Mouse (Mus musculus) spleen, adult 12 weeks (tissue): ENCODE results near the gene Prdm1.

Source experiments
- DNase-seq: peaks from one replicate; pipeline ENCODE4 v3.0.0; 2022; ENCODE audit warnings: low spot score

The Prdm1 gene

DNA sequence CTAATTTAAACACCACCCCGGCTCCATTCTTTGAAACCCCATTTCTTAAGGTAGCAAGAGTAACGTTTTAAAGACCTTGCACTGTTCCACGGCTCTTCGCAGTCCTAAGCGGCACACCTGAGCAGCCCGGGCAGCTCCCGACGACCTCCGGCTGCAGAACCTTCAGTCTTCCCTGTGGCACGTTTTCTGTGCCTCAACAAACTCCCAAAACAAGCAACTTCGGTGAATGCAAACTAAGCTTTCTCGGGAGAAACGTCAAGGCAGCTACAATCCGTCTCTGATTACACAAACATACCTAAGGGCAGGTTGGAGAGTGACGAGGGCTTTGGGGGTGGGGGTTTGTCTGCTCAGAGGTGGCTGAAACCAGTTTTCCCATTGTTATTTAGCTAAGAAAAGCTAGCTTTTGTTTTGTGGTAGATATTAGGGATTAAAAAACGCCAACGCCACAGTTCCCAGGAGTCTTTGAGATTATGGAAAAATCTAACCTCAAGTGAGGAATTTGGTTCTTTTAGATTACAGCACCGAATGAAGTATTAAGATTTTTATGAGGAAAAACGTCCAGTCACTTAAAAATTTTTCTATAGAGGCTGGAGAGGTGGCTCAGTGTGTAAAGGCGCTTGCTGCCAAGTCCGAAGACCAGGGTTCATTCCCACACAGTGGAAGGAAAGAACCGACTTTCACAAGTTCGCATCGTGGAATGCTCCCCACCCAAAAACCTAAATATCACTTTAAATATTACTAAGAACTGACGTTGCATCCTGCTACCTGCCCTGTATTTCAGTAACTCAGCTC, at the start of gene Prdm1:
Gene Prdm1, minus strand, starts transcription at position 211 of the 792 bp plus-strand sequence.
- no peak for DNase-seq

DNA sequence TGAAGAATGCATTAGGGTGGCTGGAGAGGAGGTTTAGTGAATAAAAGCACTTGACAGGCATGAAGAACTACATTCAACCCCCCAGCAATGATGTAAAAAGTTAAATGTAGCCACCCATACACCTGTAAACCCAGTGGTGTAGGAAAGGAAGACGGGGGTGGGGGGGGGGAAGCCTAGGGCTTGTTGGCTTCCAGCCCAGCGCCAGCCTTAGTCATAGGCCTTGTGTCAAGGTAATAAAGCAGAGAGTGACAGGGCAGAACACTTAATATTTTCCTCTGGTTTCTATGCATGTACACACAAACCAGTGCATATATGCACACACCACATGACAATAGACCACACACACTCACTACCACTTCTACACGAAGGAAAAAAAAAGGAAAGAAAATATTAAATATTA, 37.7 kb upstream of the Prdm1 start:
- DNase-seq = no peak

DNA sequence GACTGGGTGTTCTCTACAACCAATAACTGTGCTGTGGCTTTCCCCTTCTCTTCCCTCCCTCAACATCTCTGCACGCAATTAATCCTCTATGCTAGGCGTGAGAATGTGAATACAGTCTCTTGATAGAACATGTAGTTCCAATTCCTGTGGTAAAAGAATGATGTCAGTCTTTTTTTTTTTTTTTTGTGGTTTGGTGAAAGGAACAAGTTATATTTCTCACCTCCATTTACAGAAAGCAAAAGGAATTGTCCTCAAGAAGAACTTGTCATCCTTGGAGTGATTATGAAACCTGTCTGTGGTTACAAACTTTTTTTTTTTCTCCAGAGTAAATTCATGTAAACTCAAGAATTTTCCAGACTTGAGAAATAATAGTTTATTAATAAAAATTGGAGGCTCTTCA, 36.8 kb upstream of the Prdm1 start:
- no peak for DNase-seq

DNA sequence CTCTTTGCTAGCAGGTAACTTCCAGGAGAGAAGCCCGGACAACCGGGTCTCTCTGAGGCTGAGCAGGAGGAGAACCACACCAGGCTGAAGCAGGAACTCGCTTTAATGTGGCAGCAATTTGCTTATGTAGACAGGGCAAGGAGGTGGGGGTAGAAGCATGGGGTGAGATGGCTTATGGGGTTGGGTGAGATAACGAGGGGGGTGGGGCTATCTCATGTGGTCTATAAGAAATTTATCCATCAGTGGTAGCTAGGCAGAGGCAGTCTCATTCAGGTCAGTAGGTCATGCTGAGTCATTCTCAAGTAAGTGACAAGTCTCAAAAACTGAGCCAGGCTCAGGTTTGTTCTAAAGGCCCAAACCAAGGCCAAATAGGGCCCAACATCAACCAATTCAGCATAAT, 28.5 kb upstream of the Prdm1 start:
- no peak for DNase-seq

DNA sequence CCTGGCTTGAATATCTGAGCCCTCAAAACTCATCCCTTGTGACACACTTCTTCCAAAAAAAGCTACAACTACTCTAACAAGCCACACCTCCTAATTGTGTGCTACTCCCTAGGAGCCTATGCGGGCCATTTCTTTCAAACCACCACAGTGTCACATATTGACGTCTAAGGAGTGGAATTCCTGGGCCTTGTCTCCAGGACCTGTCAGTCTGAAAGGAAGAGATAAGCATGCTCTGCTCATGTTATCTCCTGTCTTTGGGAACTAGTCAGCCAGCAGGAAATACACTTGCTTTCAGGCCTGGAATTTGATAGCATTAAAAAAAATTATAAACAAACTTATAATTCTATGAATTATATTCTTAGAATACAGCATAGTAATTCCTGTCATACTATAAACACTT, 27.0 kb upstream of the Prdm1 start:
- DNase-seq = no peak

DNA sequence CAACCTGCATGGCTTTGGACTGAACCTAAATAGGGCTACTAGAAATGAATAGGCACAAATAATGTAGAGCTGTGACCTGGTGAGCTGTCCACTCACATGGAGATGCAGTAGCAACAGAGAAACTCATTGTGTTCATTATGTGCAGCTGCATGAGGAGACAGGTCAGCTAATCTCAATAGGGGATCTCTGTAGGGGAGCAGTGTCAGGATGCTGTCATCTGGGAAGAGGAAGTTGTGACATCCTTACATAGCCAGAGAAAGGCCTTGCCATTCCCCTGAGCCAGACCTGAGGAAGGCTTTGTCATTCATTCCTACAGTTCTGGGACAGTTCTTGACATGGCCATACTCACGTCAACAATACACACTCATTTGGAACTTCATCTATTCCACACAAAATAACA, 25.3 kb upstream of the Prdm1 start:
- no peak for DNase-seq

DNA sequence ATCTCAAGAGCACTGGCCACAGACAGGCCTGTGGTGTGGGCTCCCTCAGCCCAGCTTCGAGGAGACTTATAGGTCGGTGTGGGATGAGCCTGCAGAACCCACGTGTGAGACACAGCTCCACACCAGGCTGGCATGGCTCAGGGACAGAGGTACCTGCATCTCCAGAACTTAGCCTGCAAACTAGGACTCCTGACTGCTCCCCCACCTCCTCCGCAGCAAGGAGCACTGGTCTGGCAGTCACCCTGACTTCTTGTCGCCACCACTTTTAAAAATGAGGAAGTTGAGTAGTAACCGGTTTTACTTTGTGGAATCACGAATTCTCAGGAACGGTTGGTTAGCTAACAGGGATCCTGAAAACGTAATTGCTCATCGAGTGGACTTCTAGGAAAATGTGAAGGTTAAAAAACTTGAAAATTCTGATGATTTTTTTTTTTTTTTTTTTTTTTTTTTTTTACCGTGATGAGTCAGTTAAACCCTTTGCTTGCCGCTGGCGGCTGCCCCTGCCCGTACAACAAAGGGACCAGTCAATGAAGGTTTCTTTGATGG, 10.8 kb upstream of the Prdm1 start:
- DNase-seq = no peak

DNA sequence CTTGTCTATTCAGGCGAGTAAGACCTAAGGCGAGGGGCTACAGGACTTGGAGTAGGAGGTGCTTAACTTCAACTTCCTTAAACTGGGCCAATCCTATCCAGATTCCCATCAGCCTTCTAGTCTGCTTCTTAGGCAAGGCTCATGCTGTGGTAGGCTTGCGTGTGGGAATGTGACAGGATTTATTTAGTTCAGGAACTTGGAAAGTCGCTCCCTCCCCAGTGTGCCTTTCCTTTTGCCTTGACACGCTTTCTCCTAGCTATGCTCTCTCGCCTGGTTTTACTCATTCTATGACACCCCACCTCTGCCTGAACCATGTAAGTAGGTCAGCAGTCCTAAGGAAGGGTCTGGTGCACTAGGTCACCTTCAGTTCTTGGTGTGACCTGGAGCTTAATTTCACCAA, 9.8 kb upstream of the Prdm1 start:
- DNase-seq = no peak

DNA sequence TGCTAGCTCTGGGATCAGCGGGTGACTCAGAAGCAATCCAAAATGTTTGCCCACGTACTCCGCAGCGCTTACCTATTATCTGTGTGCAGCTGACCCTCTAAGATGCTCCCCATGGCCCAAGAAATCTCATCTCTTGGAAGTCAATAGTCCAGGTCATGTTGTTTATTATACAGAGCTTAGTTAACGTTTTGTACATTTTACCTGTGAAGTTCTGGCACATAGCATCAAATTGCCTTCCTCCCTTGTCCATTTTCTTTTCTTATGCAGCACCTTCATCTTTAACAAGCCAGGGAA, 1.7 kb upstream of the Prdm1 start:
- no peak for DNase-seq

DNA sequence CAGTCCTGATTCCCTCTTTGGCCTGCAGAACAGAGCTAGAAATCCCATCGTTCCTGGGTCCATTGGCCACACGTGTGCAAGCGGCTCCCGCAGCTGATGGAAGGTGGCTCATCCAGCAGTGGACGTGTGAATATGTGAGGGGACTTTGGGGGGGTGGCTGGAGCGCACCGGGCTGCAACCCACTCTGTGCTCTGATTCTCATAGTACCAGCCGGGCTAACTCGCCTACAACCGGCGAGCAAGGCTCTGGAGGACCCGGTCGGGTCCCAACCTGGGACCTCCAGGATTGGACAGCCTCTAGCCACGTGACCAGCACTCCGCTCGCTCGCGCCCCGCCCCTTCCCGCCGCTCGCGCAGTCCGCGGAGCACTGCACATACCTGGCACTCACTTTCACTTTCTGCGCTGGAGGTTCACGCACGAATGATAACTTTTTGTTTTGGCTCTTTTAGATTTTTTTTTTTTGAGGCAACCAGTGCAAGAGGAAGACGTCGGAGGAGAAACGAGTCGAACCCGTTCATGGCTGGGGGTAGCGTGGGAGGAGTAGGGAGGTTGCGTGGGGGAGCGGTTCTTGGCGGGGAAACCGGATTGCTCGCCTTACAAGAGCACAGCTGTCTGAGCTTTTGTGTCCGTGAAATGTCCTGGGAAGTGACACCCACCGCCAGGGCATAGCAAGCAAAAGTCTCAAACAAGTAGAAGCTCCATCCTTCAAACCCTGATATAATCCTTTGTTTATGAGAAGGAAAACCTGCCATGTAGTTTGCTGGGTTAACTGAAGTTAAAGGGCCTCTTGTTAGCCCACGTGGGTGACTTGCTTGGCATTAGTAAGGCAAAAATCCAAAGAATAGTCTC, 1.1 kb upstream of the Prdm1 start:
- DNase-seq = peak; percentile 79

DNA sequence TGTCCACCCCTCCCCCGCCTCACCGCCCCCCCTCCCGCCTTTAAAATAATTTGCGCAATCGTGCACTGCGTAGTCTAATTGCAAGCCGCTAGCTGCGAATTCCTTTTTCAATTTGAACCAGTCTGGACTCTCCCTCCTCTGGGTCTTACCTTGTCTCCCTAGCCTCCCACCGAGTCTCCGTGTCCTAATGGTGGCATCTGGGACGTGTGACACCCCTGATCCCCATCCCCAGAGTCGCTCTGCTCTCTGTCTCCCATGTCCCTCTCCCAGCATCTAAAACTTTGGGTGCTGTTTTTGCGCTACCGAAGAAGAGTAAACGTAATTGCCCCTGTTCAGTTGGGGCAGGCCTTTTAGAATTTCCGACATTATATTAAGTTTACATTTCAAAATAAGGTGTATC, 650 bp downstream of the Prdm1 start:
- no peak for DNase-seq

DNA sequence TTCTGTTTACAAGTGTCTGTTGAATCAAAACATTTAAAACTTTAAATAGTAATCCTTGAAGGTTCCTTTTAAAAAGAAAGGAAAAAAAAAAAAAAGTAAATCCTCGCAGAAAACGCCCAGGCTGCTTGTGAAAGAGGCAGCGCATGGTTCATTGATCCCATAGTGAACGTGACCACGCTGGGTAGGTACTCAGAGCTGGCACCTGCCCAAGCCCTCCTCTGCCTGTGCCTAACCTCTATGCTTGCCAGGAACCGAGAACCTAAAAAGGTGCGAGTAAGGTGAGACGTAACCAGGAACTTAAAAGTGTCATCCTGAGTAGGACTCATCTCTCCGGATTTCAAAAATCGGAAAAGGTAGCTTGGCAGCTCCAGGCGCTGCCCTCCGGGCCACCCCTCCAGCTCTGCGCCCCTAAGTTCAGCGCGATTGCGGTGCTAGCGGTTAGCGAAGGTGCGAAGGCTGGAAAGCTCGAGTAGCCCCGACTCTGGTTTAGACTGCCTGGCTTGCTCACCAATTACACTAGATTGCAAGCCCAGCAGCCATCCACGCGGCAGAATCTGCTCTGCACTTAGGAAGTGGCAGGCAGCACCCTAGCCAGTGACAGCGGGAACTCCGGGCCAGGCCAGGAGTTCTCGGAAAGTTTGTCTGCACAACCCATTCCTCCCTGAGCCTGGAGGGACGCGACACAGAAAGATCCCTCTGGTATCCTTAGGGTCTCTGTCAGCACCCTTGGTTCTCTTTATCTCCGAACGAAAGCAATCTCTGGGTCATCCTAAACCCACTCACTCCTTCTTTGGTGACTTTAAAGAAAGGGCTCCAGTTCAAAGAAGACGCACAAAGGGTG, 1.3 kb downstream of the Prdm1 start:
- no peak for DNase-seq

DNA sequence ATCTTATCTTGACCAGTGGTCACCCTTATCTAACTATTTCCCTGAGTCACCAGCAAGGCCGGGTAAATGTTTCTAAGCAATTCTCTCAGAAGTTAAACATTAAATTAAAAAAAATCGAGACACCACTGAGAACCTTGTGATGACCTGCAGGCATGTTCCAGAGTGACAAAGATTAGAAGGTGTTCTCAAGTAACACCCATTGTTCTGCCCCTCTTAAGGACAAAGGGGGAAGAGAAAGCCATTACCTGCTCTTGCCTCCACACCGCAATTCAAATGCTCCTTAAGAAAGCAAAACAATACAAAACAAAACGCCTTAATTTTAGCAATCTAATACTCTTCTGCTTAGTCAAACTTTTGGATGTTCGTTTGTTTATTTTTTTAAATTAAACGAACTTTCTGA, 8.1 kb downstream of the Prdm1 start:
- no peak for DNase-seq

DNA sequence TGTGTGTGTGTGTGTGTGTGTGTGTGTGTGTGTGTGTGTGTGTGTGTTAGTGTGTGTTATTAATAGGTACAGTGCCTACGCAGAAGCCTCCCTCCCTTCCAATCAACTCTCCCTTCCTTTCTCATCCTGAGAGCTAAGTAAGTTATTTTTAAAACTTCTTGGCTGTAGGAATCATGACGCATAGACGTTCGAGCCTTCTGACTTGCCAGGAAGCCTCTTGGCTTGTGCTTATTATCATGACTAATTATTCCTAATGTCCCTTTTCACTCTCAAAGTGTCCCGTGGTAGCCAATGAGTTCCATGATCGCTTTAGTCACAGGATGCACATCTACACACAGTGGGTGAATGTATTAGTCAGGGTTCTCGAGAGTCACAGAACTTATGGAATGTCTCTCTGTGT, 9.7 kb downstream of the Prdm1 start:
- DNase-seq = no peak

DNA sequence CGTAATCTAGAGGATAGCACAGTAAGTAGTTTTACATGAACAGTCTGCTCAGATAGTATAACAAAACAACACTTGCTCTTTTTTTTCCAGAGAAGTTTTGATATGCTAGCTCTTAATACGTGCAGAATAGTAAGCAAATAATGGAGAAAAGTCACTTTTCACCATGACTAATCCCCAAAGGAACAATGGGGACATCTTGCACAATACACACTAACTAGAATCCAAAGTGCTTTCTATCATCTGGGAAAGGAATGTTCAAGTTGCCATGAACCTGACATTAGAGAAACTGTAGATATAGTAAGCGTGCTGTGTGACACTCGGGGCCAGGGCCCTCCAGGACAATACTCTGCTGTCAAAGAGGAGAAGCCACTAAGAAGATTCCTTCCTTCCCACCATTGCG, 15.2 kb downstream of the Prdm1 start:
- no peak for DNase-seq

DNA sequence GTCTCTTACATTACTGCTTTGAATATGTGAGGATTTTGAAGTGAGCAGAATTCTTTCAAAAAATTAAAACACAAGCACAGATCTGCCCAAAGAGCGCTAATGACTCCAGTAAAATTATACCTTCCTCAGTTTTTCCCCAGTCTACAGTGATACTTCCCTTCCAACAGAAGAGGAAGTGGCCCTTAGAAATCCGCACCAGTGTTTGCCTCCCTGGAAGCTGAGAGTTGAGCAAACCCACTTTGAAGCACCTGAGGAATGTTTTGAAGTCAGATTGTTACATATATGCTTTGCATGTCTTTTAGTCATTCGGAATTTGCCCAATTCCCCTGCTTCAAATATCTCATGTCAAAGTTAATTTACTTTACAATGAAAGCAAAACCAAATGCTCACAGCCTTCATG, 17.3 kb downstream of the Prdm1 start:
- DNase-seq = no peak

DNA sequence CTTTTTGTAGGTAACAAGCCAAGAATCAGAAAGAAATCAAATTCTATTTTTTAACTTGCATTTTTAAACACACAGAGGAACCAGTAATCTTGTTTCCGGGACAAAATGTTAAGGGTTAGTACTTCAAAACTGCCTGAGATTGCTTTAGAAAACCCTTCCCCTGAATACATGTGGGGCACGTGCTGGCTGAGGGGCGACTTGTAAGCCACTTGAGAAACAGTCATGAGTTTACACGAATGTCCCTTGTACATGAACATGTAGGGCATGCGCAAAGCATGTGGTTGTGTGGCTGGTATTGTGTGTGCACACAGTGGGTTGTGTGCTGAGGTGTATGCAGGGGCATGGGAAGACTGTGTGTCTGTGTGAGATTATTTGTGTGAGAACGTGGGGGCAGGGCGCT, 19.7 kb downstream of the Prdm1 start:
- DNase-seq = no peak

DNA sequence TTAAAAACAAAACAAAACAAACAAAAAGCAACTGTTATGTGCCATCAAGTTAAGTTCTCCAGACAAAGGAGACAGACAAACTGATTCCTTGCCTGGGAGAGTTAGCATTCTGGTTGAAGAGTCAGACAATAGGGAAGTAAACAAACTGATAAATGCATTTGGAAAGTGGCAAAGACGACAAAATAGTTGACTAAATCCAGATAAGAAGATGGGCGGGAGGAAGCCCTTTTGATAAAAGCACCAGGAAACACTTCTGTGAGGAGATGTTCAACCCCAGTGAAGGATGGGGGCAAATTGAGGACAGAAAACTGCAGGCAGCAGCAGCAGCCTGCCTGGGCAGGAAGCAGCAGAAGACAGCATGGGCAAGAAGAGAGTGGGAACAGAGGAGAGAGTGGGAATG, 20.3 kb downstream of the Prdm1 start:
- no peak for DNase-seq

DNA sequence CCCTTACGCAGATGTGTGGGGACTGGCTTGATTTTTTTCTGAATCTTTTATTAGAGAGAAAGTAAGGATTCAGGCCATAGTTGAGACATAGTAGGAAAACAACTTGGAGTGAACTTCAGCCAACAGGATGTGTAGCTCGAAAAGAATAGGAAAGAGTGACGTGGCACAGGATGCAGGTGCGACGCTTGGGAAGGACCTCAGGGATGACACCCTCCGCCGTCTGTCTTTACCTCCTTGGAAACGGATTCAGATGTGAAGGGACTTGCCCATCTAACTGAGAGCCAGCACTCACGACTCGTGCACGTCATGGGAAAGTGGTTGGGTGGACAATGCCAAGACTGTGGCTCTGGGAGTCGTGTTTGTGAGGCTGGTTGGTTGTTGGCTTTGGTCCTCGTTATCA, 25.4 kb downstream of the Prdm1 start:
- no peak for DNase-seq

DNA sequence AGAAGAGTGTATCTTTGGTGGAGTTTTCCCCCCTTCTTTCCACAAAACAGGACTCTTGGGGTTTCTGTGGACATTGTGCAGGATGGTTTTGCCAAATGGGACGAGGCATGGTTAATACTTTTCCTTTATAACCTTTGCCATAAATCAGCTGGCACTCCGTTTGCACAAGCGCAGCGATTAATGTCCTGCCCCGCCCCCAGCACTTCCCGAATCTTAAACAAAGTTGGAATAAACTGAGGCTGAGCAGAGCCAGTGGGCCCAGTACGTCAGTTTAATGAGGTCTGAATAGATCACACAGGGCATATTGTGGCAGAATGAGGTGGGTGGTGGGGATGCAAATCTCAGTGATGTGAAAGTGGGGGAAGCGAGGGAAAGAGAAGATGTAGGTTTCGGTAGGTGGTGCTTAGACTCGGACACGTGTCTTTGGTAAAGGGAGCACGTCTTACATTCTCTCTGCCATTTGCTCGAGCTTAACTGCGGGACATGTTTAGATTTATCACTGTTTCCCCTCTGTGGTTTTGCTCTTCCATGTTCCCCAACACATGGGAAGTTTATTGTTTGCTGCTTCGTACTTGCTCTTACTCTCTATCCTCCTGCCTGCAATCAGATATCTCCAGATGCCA, 28.3 kb downstream of the Prdm1 start:
- DNase-seq = no peak

DNA sequence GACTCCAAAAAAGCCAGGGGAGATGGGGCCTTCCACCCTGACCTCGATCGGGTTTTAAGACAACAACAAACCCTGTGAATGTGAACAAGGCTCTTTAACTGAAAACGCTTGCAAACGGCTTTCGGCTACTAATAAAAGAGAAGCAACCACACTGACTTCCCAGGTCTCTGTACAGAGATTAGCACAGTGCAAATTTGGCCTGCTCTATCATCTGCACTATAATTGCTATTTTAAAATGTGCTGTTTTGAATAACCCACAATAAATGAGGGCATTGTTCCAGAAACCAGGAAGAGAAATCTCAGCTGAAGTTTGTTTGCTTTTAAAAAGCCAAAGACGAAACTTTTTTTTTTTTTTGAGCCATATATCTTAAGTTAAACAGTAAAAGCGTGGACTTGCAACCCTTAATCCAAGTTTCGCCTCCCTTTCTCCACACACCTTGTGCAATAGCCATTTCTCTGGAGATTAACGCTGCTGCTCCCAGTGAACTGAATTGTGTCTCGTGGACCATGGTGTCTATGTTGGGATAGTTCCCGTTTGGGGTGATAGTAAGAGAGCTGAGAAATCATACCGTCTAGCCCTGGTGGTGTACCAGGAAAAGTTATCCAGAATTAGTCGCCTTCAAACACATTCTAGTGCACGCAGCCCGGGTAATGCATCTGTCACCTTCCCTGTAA, 34.3 kb downstream of the Prdm1 start:
- no peak for DNase-seq
